Mouse (Mus musculus) embryonic facial prominence, embryonic 13.5 days (tissue): ENCODE measurements around the gene Prtn3. TPM values are rescaled to one million over a fixed set of nuclear protein-coding genes. Genes with fewer than 3 reads are reported as not detected.
A peak's percentile ranks its signal among the peaks of the same experiment; 100 is the strongest.

Experiments used
- ATAC-seq: fragments of 200-750 bp; cut with Nextera tagmentation; 2 replicates; pipeline ENCODE4 v1.8.0; 2017; ENCODE audit warnings: low read depth; ENCODE audit not compliant: insufficient number of reproducible peaks, insufficient read depth, low FRiP score, low TSS enrichment
- H3K27ac ChIP-seq: fragments of 300-500 bp; sonication (generic); 2 replicates; pipeline ENCODE4 v1.5.1; 2015; ENCODE audit warnings: moderate library complexity, mild to moderate bottlenecking, inconsistent platforms
- H3K27me3 ChIP-seq: fragments of 300-500 bp; sonication (generic); 2 replicates; pipeline ENCODE4 v1.6.1; 2015; ENCODE audit warnings: mild to moderate bottlenecking, inconsistent platforms
- H3K36me3 ChIP-seq: fragments of 300-500 bp; sonication (generic); 2 replicates; pipeline ENCODE4 v1.6.1; 2015; ENCODE audit warnings: mild to moderate bottlenecking, inconsistent platforms
- H3K4me1 ChIP-seq: fragments of 300-500 bp; sonication (generic); 2 replicates; pipeline ENCODE4 v1.6.1; 2015; ENCODE audit warnings: inconsistent platforms
- H3K4me2 ChIP-seq: fragments of 300-500 bp; sonication (generic); 2 replicates; pipeline ENCODE4 v1.6.1; 2015; ENCODE audit warnings: moderate library complexity, mild to moderate bottlenecking, inconsistent platforms
- H3K4me3 ChIP-seq: fragments of 300-500 bp; sonication (generic); 2 replicates; pipeline ENCODE4 v1.5.1; 2015; ENCODE audit warnings: mild to moderate bottlenecking, inconsistent platforms
- H3K9ac ChIP-seq: fragments of 300-500 bp; sonication (generic); 2 replicates; pipeline ENCODE4 v1.6.1; 2015; ENCODE audit warnings: mild to moderate bottlenecking, inconsistent platforms
- H3K9me3 ChIP-seq: fragments of 300-500 bp; sonication (generic); 2 replicates; pipeline ENCODE4 v1.6.1; 2016; ENCODE audit warnings: inconsistent platforms
- WGBS: fragments of 180-500 bp; shearing (Covaris S2); methylation state at CpG from one replicate; pipeline ENCODE4 v1.1.7; 2015; ENCODE audit warnings: mixed read lengths; 5-methylcytosine and 5-hydroxymethylcytosine counted together
- polyA plus RNA-seq: library from polyadenylated mRNA; unstranded; fragments of >200 nt; fragmentation: Nextera tagmentation; extraction: Ambion mirVana; gene quantifications from 2 replicates; pipeline ENCODE4 v1.2.1, GENCODE M21; 2015

Prtn3 gene
- polyA plus RNA-seq, 1 experiment from 2014 or later, result 8.5 TPM

GRCm38 (mm10) chr10:79914948-79915596, 40.8 kb downstream of the Prtn3 start:
- Histone ChIP-seq H3K4me3 (peak overlapping the region; percentile 87; the same call in 1 of the 2 replicates), H3K4me2 (peak overlapping the region; percentile 96), H3K27me3 (peaks cover 29% of the 10 kb centered on the region), H3K27ac (no peak overlapping the region), H3K36me3 (peaks cover 27% of the 10 kb centered on the region), H3K9me3 (no peaks in the 10 kb centered on the region), H3K9ac (peak overlapping the region; percentile 55; the same call in 1 of the 2 replicates), H3K4me1 (peaks cover 43% of the 10 kb centered on the region)
- ATAC-seq, result no peak
- WGBS, result 75% methylated on average over 7 of the region's 7 CpGs

DNA sequence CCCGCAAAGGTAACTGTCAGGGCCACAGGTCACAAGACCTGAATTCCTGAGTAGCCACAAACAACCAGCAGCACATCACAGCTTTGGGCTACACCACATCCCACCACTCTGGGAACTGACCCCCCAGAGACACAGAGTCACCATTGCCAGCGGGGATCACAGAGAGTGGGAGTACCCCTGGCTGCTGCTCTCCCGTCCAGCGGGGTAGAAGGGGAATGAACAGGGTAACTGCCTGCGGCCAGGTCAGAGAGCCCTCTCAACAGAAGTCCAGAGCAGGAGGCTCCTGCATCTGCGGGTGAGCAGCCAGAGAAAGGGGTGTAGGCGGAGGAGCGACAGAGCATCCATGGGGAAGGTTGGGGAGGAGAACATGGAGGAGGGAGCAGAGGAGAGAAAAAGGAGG, 41.8 kb downstream of the Prtn3 start:
- peaks cover 52% of the 10 kb centered on the region for H3K4me1 ChIP-seq
- H3K36me3 ChIP-seq, result peaks cover 19% of the 10 kb centered on the region
- peaks cover 39% of the 10 kb centered on the region for H3K27me3 ChIP-seq
- H3K4me3 ChIP-seq, result peak overlapping the region; percentile 87
- no peaks in the 10 kb centered on the region for H3K9me3 ChIP-seq
- ATAC-seq, result no peak
- 10% methylated on average over 8 of the region's 8 CpGs for WGBS
- H3K4me2 ChIP-seq, result peak overlapping the region; percentile 96
- H3K27ac ChIP-seq, result peak overlapping the region; percentile 81; the same call in 1 of the 2 replicates
- H3K9ac ChIP-seq, result peak overlapping the region; percentile 97

DNA sequence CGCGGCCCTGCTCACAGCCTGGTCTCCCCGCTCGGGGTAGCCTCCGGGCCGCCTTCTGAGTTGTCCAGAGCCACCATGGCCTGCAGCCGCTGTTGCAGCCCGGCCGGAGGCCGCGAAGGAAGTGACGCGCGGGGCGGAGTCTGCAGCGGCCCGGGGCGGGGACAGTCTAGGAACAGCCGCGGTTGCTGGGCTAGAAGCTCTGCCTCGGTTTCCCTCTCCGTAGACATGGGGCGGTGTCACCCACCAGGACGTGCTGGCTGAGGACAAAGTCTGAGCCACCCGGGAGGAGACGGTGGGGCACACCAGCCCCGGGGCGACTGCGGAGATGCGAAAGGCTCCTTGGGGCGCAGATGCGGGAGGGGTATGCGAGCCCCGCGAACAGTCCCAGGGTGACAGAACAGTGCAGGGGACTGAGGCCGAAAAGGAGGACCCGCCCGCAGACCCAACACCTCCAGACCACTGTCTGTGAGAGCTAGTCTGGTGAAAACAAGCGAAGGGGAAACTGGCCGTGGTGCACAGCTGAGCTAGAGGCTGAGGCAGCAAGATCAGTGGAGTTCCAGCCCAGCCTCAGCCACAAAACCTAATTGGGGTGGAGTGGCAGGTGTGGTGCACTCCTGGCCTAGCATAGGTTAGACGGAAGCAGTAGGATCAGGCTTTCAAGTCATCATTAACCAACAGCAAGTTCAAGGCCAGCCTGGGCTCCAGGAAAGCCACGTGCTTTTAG, 42.7 kb downstream of the Prtn3 start, which contains the start of gene Kiss1r:
Kiss1r (plus strand) TSS at position 164 of the 724 bp plus-strand sequence.
- Histone ChIP-seq H3K9me3 (no peaks in the 10 kb centered on the region), H3K36me3 (peaks cover 10% of the 10 kb centered on the region), H3K4me3 (peak within 1 kb of the TSS; percentile 87), H3K27me3 (peaks cover 48% of the 10 kb centered on the region), H3K4me1 (peaks cover 59% of the 10 kb centered on the region), H3K4me2 (peak within 1 kb of the TSS; percentile 96), H3K27ac (peak within 1 kb of the TSS; percentile 81), H3K9ac (peak within 1 kb of the TSS; percentile 97)
- 2% methylated on average over 42 of the region's 42 CpGs for WGBS
- peak; percentile 44; the same call in 1 of the 2 replicates for ATAC-seq

DNA sequence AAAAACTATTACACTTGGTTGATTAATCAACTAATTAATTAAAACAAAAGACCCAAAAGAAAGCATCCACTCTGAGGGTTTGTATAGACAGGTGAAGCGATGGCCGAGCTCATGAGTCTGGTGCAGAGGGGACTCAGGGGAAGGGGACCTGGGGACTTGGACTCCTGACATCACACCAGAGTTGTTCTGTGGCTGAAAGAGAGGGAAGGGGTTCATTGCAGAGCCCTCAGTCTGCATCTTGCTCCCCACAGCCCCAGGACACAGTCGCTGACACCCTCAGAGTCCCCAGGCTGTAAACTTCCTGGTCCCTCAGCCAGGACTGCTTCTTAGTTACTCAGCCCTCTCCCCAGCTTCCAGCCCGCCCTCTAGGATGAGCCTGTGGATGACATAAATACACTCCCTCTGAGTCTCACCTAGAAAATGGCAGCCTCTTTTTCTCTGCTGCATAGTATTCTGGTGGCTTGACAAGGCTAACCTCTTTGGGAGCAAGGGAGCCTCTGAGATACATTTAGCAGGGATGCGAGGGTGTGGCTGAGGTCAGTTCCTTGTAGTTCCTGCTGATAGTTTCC, 43.3 kb downstream of the Prtn3 start:
- Histone ChIP-seq H3K4me1 (peaks cover 59% of the 10 kb centered on the region), H3K36me3 (peaks cover 4% of the 10 kb centered on the region; the same call in 1 of the 2 replicates), H3K4me3 (peak overlapping the region; percentile 87), H3K27ac (no peak overlapping the region), H3K9me3 (no peaks in the 10 kb centered on the region), H3K27me3 (peaks cover 55% of the 10 kb centered on the region), H3K9ac (peak overlapping the region; percentile 97), H3K4me2 (peak overlapping the region; percentile 96)
- no peak for ATAC-seq
- 68% methylated on average over 5 of the region's 5 CpGs for WGBS

- H3K27ac ChIP-seq, result no peak overlapping the region
- WGBS, result 5% methylated on average over 35 of the region's 35 CpGs
- no peak for ATAC-seq
Measured at GRCm38 (mm10) chr10:79918231-79919078, 44.2 kb downstream of the Prtn3 start.

DNA sequence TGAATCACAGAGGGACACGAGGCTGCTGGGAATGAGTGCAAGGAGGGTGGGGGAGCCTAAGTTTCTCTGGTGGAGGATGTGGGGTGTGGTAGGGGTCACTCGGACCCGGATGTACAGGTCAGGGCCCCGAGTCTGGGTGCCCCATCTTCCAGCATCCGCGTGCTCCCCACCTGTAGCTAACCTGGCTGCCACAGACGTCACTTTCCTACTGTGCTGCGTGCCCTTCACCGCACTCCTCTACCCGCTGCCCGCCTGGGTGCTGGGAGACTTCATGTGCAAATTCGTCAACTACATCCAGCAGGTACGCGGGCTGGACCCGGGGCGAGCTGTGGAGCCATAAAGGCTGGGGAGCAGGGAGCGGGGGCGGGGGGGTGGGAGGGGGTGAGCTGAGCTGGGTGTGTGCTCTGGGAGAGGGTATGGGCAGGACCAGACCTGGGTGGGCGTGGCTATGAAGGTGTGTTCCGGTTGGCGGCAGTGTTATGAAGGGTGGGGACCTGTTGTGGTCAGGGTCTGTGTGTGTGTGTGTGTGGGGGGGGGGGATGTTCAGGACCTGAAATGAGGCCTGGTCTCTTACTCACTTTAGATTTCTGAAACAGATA, 45.1 kb downstream of the Prtn3 start:
- Histone ChIP-seq H3K4me3 (peak overlapping the region; percentile 26), H3K27ac (no peak overlapping the region), H3K4me2 (peak overlapping the region; percentile 48), H3K27me3 (peaks cover 72% of the 10 kb centered on the region), H3K9ac (peak overlapping the region; percentile 32; the same call in 1 of the 2 replicates), H3K4me1 (peaks cover 56% of the 10 kb centered on the region), H3K36me3 (no peaks in the 10 kb centered on the region), H3K9me3 (no peaks in the 10 kb centered on the region)
- 4% methylated on average over 20 of the region's 21 CpGs for WGBS
- ATAC-seq, result no peak

More at GRCm38 (mm10) chr10:79918231-79919078, 44.2 kb downstream of the Prtn3 start:
- Histone ChIP-seq H3K4me3 (peak overlapping the region; percentile 87), H3K9me3 (no peaks in the 10 kb centered on the region), H3K4me1 (peaks cover 59% of the 10 kb centered on the region), H3K9ac (peak overlapping the region; percentile 53; the same call in 1 of the 2 replicates), H3K27me3 (peaks cover 63% of the 10 kb centered on the region), H3K4me2 (peak overlapping the region; percentile 48; the same call in 1 of the 2 replicates), H3K36me3 (no peaks in the 10 kb centered on the region; the same call in 1 of the 2 replicates)

GRCm38 (mm10) chr10:79920056-79920890, 46.0 kb downstream of the Prtn3 start:
- 15% methylated on average over 26 of the region's 26 CpGs for WGBS
- Histone ChIP-seq H3K27me3 (peaks cover 73% of the 10 kb centered on the region), H3K9ac (no peak overlapping the region), H3K4me3 (peak overlapping the region; percentile 33), H3K27ac (no peak overlapping the region), H3K9me3 (no peaks in the 10 kb centered on the region), H3K36me3 (no peaks in the 10 kb centered on the region), H3K4me1 (peaks cover 52% of the 10 kb centered on the region), H3K4me2 (peak overlapping the region; percentile 56)
- 0 out of 2 replicates have a peak, but pooled peaks have one; percentile 8 for ATAC-seq

DNA sequence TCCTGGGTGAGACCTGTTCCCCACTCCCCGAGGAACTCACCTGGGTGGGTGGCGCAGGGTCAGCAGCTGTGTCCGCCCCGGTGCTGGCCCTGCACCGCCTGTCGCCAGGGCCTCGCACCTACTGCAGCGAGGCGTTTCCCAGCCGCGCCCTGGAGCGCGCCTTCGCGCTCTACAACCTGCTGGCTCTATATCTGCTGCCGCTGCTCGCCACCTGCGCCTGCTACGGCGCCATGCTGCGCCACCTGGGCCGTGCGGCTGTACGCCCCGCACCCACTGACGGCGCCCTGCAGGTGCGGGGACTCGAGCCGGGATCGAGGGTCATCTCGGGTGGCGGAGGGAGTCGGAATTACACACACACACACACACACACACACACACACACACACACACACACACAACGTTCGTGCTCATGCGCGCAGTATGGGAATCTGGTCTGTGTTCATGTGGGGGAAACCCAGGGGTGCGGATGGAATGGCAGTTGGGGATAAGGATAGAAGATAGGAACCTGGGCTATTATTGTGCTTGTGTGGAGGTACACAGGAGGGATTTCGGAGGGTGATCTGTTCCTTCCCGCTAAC, 46.8 kb downstream of the Prtn3 start, which contains the start of gene R3hdm4:
R3hdm4 (minus strand) TSS at position 251 of the 578 bp plus-strand sequence.
- Histone ChIP-seq H3K4me2 (peak within 1 kb of the TSS; percentile 56), H3K9me3 (no peaks in the 10 kb centered on the region), H3K4me1 (peaks cover 50% of the 10 kb centered on the region), H3K27ac (no peak within 1 kb of the TSS), H3K36me3 (no peaks in the 10 kb centered on the region), H3K27me3 (peaks cover 73% of the 10 kb centered on the region), H3K9ac (peak within 1 kb of the TSS; percentile 62), H3K4me3 (peak within 1 kb of the TSS; percentile 33)
- no peak; the same call in 1 of the 2 replicates for ATAC-seq
- WGBS, result 4% methylated on average over 41 of the region's 41 CpGs

GRCm38 (mm10) chr10:79921572-79921971, 47.3 kb downstream of the Prtn3 start:
- H3K27me3 ChIP-seq, result peaks cover 73% of the 10 kb centered on the region
- peak overlapping the region; percentile 56 for H3K4me2 ChIP-seq
- H3K36me3 ChIP-seq, result no peaks in the 10 kb centered on the region
- peaks cover 53% of the 10 kb centered on the region for H3K4me1 ChIP-seq
- no peaks in the 10 kb centered on the region for H3K9me3 ChIP-seq
- peak overlapping the region; percentile 33 for H3K4me3 ChIP-seq
- 1% methylated on average over 34 of the region's 34 CpGs for WGBS
- H3K27ac ChIP-seq, result no peak overlapping the region
- ATAC-seq, result no peak
- peak overlapping the region; percentile 62 for H3K9ac ChIP-seq
